Mouse (Mus musculus) erythroblast, embryonic 14.5 days (primary cell): ENCODE measurements around the gene Noct. TPM values are rescaled to one million over a fixed set of nuclear protein-coding genes. Genes with fewer than 3 reads are reported as not detected.

ENCODE experiments used
- H3K27me3 ChIP-seq: 2 replicates; pipeline ENCODE4 v1.6.1; 2012; ENCODE audit warnings: inconsistent platforms; ENCODE audit not compliant: control insufficient read depth
- H3K36me3 ChIP-seq: 2 replicates; pipeline ENCODE4 v1.6.1; 2012; ENCODE audit warnings: mild to moderate bottlenecking, inconsistent platforms; ENCODE audit not compliant: control insufficient read depth
- H3K4me1 ChIP-seq: 2 replicates; pipeline ENCODE4 v1.6.1; 2012; ENCODE audit warnings: inconsistent platforms; ENCODE audit not compliant: control insufficient read depth
- H3K4me3 ChIP-seq: replicated peaks from 2 replicates; pipeline ENCODE3; 2012; ENCODE audit warnings: moderate library complexity, mild to moderate bottlenecking, inconsistent platforms
- H3K9me3 ChIP-seq: 2 replicates; pipeline ENCODE4 v1.6.1; 2012; ENCODE audit warnings: low read length, inconsistent platforms, mixed read lengths; ENCODE audit not compliant: control insufficient read depth
- GATA1 ChIP-seq: IDR thresholded peaks from 2 replicates; pipeline ENCODE4 v1.6.1; 2012; ENCODE audit warnings: low read length, inconsistent platforms, mixed read lengths
- TAL1 ChIP-seq: IDR thresholded peaks from 3 replicates; pipeline ENCODE4 v1.6.1; 2012; ENCODE audit warnings: low read length, inconsistent platforms, mixed read lengths
- polyA plus RNA-seq: library from polyadenylated mRNA; stranded (reverse); fragments of >175 nt; gene quantifications from 2 replicates; pipeline ENCODE4 v1.2.3, GENCODE M21; 2012

Noct gene
- polyA plus RNA-seq, 1 experiment, result 6.1 TPM

DNA sequence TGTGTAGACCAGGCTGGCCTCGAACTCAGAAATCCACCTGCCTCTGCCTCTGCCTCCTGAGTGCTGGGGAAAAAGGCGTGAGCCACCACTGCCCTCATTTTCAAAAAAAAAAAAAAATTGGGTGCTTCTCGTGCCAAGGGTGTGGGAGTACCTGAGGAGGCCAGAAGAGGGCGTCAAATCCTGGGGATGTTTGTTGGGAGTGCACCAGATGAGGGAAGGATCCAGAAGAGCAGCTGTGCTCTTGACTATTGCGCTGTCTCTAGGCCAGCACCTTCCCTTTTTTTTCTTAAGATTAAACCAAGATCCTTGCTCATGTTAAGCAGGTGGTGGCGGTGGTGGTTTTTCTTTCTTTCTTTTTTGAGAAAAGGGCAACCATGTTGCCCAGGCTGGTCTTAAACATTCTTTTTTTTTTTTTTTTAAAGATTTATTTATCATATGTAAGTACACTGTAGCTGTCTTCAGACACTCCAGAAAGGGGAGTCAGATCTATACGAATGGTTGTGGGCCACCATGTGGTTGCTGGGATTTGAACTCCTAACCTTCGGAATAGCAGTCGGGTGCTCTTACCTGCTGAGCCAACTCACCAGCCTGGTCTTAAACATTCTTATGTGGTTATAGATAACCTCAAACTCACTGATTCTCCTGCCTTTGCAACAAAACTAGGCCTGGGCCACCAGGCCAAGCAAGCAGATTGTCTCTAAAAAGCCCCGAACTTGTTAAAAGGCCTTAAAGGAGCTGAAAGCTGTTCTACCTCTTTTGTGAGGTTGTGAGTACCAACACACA, 4.0 kb downstream of the Noct start:
- Histone ChIP-seq H3K36me3 (peaks cover 60% of the 10 kb centered on the region), H3K4me1 (peaks cover 87% of the 10 kb centered on the region), H3K9me3 (no peaks in the 10 kb centered on the region), H3K4me3 (peak overlapping the region; percentile 51), H3K27me3 (no peaks in the 10 kb centered on the region)
- no peak for TF ChIP-seq TAL1
- no peak for TF ChIP-seq GATA1

GRCm38 (mm10) chr3:51228821-51229205, 4.6 kb downstream of the Noct start:
- TF ChIP-seq GATA1, result no peak
- TF ChIP-seq TAL1, result no peak
- H3K36me3 ChIP-seq, result peaks cover 66% of the 10 kb centered on the region
- no peaks in the 10 kb centered on the region for H3K9me3 ChIP-seq
- H3K27me3 ChIP-seq, result no peaks in the 10 kb centered on the region
- H3K4me3 ChIP-seq, result peak overlapping the region; percentile 51
- peaks cover 87% of the 10 kb centered on the region for H3K4me1 ChIP-seq

- H3K4me1 ChIP-seq, result peaks cover 87% of the 10 kb centered on the region
- H3K4me3 ChIP-seq, result peak overlapping the region; percentile 51
- H3K27me3 ChIP-seq, result no peaks in the 10 kb centered on the region
- peaks cover 70% of the 10 kb centered on the region for H3K36me3 ChIP-seq
- no peaks in the 10 kb centered on the region for H3K9me3 ChIP-seq
- TF ChIP-seq TAL1, result no peak
- no peak for TF ChIP-seq GATA1
Measured at GRCm38 (mm10) chr3:51229226-51229625, 5.0 kb downstream of the Noct start.

GRCm38 (mm10) chr3:51230146-51230835, 6.0 kb downstream of the Noct start:
- peak; percentile 91 for TF ChIP-seq TAL1
- TF ChIP-seq GATA1, result peak; percentile 89
- no peaks in the 10 kb centered on the region for H3K27me3 ChIP-seq
- no peaks in the 10 kb centered on the region for H3K9me3 ChIP-seq
- H3K4me1 ChIP-seq, result peaks cover 93% of the 10 kb centered on the region
- H3K36me3 ChIP-seq, result peaks cover 81% of the 10 kb centered on the region
- H3K4me3 ChIP-seq, result peak overlapping the region; percentile 54

- no peaks in the 10 kb centered on the region for H3K27me3 ChIP-seq
- H3K36me3 ChIP-seq, result peaks cover 83% of the 10 kb centered on the region
- H3K4me1 ChIP-seq, result peaks cover 96% of the 10 kb centered on the region
- TF ChIP-seq TAL1, result no peak
- no peak for TF ChIP-seq GATA1
- no peaks in the 10 kb centered on the region for H3K9me3 ChIP-seq
- peak overlapping the region; percentile 54 for H3K4me3 ChIP-seq
Measured at GRCm38 (mm10) chr3:51230886-51231285, 6.6 kb downstream of the Noct start.

GRCm38 (mm10) chr3:51231499-51231898, 7.3 kb downstream of the Noct start:
- Histone ChIP-seq H3K27me3 (no peaks in the 10 kb centered on the region), H3K9me3 (no peaks in the 10 kb centered on the region), H3K4me1 (peaks cover 93% of the 10 kb centered on the region), H3K36me3 (peaks cover 81% of the 10 kb centered on the region), H3K4me3 (peak overlapping the region; percentile 54)
- TF ChIP-seq TAL1 (no peak), GATA1 (peak; percentile 66)

- H3K4me1 ChIP-seq, result peaks cover 92% of the 10 kb centered on the region
- H3K9me3 ChIP-seq, result no peaks in the 10 kb centered on the region
- TF ChIP-seq TAL1 (no peak), GATA1 (no peak)
- peak overlapping the region; percentile 54 for H3K4me3 ChIP-seq
- no peaks in the 10 kb centered on the region for H3K27me3 ChIP-seq
- peaks cover 81% of the 10 kb centered on the region for H3K36me3 ChIP-seq
Measured at GRCm38 (mm10) chr3:51232205-51232910, 8.1 kb downstream of the Noct start.

DNA sequence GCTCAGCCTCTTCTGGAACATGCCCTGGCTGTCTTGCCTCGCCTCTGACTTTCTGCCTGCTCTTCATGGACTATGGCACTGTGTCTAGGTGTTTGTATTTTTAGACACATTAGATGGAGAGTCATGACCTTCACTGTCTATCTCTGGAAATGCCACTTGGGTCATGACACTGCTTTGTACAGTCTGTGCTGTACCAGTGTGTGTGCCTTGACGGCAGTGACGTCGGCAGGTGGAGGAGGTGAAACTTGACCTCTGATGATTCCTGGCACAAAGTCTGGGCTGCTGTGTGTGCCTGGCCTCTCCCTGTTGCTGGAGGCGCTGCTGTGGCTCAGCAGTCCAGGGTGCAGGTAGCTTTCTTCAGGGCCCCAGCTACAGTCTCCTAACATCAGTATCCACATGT, 9.2 kb downstream of the Noct start:
- H3K4me3 ChIP-seq, result no peak overlapping the region
- TF ChIP-seq GATA1 (no peak), TAL1 (no peak)
- no peaks in the 10 kb centered on the region for H3K27me3 ChIP-seq
- H3K9me3 ChIP-seq, result no peaks in the 10 kb centered on the region
- peaks cover 83% of the 10 kb centered on the region for H3K36me3 ChIP-seq
- peaks cover 92% of the 10 kb centered on the region for H3K4me1 ChIP-seq
